Mouse (Mus musculus) cerebellum, postnatal 36 days (tissue): ENCODE measurements around the gene Cyp27b1.
A peak's percentile ranks its signal among the peaks of the same experiment; 100 is the strongest.
"Not testable (repeated sequence)": the region's sequence is repeated elsewhere in the genome, so short reads cannot be mapped to it uniquely, and the experiment has no call there.

ENCODE experiments used
- DNase-seq, 2 experiments: peaks; one replicate each; pipeline ENCODE4 v3.0.0; 2021 to 2022; ENCODE audit warnings: mixed read lengths in 2 of 2

Cyp27b1 gene

GRCm38 (mm10) chr10:127071203-127071602 is 23.2 kb downstream of the Cyp27b1 start:
- DNase-seq: no peak

- not testable (repeated sequence) for DNase-seq
Measured at GRCm38 (mm10) chr10:127072270-127072669, 24.2 kb downstream of the Cyp27b1 start.

- not testable (repeated sequence) for DNase-seq
Measured at GRCm38 (mm10) chr10:127072969-127073368, 24.9 kb downstream of the Cyp27b1 start.

DNA sequence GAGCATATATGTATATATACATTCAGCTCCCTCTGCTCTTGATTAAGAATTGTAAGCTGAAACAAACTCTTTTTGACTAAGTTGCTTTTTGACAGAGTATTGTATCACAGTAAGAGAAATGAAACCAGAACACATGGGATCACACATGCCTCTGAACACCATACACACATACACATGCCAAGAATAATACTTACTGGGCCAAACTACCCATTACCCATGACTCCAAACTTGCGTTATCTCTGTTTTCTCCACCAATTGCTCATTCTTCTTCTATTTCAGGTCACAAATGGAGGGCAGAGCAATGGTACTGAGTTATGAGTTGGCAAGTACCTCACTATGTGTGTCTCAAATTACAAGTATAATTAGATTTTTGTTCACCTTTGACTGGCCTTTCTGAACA is 25.9 kb downstream of the Cyp27b1 start:
- DNase-seq: no peak

GRCm38 (mm10) chr10:127075080-127075479 is 27.0 kb downstream of the Cyp27b1 start, which contains the start of gene Agap2:
Gene Agap2 (plus strand): TSS chr10:127075284.
- no peak for DNase-seq

DNA sequence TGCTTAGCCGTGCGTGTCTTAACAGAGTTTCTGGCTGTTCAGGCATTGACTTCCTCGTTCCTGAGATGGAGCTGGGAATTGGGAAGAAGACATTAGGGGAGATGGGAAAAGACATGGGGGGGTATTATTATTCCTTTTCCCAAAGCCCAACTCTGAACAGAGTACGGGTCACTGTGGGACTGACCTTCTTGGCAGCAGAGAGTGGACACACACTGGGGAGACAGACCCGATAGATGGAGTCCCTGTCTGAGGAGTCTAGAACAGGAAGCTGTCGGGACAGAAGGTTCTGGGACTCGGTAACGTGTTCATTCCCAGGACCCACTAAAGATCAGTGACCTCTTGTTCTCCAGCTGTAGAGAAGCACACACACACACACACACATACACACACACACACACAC is 27.6 kb downstream of the Cyp27b1 start:
- no peak for DNase-seq

GRCm38 (mm10) chr10:127076082-127076481 is 28.0 kb downstream of the Cyp27b1 start:
- no peak for DNase-seq

DNA sequence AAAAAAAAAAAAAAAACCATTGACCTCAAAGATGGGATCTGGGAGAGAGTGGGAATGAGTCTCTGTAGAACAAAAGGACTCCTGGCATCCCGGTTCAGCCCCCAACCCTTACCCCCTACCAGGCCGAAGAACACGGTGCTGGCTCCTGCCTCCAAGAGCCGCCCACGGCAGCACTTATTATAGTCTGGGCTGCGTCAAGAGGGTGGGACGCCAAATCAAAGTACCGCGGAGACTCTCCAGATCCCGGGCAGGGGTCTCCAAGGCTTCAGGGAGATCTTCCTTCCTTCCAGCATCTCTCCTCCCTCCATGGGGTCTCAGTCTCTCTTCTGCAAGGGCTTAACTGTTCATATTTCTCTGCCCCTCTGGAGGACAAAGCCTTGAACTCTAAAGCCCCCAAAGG is 29.5 kb downstream of the Cyp27b1 start:
- DNase-seq: no peak

DNA sequence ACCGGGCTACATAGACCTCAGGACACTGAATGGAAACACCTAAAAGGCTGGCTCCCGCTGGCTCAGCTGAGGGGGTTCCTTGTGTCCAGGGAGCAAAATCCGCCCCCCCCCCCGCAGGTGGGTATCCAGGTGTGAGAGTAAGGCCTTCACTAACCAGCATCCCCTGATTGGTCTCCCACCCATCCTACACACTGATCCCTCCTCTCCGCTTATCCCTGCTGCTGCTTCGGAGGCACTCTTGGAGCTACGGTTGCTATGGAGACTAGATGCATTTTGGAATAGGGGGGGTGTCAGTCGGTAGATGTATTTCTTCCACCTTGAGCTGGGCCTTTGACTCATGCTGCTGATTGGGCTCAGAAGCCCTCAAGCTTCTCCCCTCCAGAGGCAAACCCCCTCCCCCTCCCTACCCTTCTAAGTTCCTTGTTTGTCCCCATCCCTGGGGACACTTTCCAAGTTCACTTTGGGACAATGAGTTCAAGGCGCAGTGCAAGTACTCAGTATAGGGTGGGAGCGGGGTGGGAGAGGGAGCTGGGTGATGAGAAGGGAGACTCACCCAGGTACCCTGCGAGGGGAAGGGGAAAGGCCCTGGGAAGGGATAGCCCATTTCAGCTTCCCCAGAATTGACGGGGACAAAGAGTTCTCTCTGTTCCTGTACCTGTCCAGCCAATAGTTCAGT is 30.1 kb downstream of the Cyp27b1 start:
- no peak for DNase-seq

DNA sequence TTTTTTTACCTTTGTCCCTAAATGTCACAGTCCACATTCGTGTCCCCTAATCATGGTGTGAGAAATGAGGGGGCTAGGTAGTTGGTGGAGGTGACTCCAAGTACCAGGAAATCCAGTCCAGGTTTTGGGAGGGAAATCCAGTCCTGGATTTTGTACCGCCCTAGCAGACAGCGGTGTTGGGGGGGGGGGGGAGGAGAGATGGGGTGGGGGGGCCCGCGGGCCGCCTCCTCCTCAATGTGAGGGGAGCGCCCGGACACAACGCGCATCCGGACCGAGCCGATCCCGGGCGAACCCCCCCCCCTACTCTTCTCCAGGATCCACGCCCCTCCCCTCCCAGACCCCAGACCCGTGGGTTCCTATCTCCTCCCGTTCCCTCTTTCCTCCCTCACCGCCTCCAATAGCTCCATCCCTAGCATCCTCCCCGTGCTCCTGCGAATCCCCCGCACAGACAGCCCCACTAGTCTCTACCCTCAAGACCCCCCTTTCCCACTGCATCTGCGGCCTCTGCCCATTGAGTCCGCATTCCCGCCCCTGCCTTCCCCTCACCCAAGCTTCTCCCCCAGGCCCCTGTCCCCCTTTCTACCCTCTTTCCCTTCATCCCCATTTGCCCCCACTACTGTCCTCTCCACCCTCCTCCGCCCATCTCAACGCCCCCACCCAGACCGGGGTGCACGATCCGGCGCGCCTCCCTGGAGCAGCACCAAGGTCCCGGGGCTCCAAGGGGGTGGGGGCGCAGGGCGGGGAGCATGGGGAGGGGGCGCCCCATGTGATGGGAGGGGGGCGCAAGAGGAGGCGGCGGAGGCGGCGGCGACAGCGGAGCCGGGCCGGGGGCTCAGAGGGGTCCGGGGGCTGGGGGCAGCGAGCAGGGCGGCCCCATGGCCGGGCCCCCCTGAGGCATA is 30.9 kb downstream of the Cyp27b1 start:
- DNase-seq: peak; percentile 77 to 86

DNA sequence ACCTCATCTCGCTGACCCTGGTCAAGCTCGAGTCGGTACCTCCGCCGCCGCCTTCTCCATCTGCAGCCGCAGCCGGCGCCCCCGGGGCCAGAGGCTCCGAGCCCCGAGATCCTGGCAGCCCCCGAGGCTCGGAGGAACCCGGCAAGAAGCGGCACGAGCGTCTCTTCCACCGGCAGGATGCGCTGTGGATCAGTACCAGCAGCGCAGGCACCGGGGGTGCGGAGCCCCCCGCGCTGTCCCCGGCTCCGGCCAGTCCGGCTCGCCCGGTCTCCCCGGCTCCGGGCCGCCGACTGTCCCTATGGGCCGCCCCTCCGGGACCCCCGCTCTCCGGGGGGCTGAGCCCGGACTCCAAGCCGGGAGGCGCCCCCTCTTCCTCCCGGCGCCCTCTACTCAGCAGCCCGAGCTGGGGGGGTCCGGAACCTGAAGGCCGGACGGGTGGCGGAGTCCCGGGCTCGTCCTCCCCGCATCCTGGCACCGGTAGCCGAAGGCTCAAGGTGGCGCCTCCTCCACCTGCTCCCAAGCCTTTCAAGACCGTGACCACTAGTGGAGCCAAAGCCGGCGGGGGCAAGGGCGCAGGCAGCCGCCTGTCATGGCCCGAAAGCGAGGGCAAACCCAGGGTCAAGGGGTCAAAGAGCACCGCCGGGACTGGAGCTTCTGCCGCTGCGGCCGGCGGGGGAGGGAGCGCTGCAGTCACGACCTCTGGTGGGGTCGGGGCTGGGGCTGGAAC is 31.8 kb downstream of the Cyp27b1 start:
- peak; percentile 60 to 66 for DNase-seq

DNA sequence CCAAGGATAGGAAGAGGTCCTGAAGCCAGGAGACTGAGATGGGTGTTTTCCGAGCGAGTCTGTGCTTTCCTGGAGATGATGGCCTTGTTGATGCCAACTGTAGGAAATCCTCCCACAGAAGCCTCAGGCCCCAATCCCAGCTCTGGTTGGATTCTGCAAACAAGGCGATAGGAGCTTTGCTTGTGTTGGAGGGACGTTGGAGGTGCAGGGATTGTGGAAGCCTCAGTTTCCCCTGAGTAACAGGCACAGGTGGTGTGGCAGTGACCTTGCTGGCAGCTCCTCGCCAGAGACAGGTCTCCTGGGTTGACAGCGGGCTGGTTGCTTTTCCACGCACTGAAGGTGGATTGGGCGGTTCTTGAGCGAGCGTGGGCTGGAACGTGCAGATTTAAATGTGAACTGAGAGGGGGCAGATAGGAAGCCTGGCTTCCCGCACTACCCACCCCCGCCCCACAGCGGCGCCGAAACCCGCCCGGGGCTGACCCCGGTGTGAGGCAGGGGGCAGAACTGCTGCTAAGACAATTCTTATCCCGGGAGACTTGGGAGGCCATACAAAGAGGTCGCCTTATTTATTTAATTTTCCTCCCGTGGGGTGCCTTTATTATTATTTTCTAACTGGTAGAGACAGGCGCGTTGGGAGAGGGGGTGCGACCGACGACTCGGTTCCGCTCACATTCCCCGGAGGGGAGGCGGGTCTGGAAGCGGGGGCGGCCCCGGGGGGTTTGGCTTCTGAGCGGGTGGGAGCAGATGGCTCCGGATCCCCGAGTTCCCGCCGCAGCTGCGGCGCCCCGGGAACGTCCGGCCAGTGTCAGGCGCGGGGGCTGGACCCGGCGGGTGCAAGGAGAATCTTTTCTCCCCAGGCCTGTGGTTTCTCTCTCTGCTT is 33.1 kb downstream of the Cyp27b1 start:
- peak; percentile 64 to 76 for DNase-seq

- DNase-seq: no peak
Measured at GRCm38 (mm10) chr10:127081996-127082620, 34.1 kb downstream of the Cyp27b1 start.

DNA sequence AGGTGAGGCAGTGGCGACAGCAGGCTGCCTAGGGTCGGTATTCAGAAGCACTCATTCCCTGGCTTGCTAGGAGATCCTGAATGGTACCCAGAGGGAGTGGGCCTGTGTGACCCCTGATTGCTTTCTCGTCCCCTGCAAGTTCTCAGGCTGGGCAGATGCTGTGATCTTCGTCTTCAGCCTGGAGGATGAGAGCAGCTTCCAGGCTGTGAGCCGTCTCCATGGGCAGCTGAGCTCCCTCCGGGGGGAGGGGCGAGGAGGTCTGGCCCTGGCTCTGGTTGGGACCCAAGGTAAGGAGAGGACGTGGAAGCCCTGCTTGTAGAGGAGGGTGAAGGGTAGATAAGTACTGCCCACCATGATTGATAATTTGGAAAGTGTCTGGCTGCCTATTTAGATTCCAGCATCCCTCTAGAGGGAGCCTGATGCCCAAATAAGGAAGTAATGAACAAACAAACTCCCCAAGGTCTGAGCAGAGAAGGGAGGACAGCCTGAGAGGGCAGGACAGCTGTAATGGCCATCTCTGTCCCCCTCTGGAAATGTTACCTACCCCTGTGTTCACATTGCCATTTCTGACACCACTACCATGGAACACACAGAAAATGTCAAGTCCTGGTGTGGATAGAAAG is 35.4 kb downstream of the Cyp27b1 start:
- DNase-seq: no peak

GRCm38 (mm10) chr10:127083915-127084306 is 35.9 kb downstream of the Cyp27b1 start:
- DNase-seq: peak; percentile 39 to 52

GRCm38 (mm10) chr10:127085052-127085451 is 37.0 kb downstream of the Cyp27b1 start:
- DNase-seq: no peak

DNA sequence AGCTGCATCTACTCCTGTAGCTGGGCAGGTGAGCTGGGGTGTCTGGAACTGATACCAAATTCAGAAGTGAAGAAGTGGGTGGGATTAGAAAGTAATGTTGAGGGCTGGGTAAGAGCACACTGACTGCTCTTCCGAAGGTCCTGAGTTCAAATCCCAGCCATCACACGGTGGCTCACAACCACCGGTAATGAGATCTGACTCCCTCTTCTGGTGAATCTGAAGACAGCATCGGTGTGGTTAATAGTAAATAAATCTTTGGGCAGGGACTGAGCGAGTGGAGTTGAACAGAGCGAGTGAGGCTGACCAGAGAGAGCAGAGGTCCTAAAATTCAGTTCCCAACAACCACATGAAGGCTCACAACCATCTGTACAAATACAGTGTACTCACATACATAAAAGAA is 37.6 kb downstream of the Cyp27b1 start:
- no peak for DNase-seq

DNA sequence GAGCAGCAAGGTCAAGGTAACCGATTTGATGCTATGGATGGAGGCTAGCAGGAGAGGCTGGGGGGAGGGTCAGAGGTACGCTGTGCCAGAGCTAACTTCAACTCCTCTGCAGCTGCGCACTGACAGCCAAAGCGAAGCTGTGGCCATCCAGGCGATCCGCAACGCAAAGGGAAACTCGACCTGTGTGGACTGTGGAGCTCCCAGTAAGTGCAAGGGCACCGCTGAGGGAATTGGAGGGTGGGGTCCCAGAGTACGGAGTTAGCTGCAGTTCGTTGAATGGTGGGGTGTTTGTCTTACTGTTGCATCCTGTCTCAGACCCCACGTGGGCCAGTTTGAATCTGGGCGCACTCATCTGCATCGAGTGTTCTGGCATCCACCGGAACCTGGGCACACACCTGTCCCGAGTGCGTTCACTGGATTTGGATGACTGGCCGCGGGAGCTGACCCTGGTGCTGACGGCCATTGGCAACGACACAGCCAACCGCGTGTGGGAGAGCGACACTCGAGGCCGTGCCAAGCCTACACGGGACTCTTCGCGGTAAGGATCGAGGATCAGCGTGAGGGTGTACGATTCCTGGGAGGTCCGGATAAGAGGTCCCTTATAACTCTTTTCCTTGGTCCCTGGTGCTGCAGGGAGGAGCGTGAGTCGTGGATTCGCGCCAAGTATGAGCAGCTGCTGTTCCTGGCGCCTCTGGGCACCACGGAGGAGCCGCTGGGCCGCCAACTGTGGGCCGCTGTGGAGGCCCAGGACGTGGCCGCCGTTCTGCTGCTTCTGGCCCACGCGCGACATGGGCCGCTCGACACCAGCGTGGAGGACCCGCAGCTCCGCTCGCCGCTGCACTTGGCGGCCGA is 42.7 kb downstream of the Cyp27b1 start:
- no peak for DNase-seq

DNA sequence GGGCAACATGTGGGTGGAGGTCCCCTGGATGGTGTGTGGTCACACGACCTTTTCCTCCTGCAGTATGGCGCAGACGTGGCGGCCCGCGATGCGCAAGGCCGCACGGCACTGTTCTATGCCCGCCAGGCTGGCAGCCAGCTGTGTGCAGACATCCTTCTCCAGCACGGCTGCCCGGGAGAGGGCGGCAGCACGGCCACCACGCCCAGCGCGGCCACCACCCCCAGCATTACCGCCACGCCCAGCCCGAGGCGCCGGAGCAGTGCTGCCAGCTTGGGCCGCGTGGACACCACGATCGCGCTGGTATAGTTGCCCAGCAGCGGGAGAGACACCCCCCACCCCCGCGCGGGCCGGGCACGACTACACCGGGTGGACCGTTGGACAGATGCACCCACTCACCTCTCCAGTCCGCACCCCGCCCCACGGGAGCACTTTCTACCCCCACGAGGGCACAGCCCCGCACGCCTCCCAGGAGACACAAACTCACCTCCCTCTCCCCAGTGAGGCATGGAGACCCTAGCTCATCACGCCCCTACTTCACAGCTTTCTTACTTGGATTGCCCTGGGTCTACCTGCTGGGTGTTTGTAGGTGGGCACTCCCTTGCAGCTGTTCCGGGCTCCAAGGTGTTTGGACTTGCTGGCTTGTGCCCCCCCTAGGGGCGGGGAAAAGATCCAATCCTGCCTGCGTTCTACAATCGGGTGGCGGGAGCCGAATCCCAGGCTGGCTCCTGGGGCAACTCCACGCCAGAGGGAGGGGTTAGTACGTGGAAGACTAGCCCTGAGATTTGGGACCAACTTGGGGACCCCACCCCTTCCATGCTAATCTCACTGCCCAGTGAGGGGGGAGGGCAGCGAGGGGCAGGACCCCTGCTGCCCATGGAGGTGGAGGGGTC is 43.7 kb downstream of the Cyp27b1 start:
- DNase-seq: peak in 1 of 2 experiments; percentile 37
